Mouse (Mus musculus): Measurements from ENCODE around the gene Astn2.

GRCm38 (mm10) chr4:65604504-65605150, 799.8 kb downstream of the Astn2 start, which contains the start of gene Trim32:
- no peak for TF ChIP-seq CTCF (IDR thresholded peaks at IDR 0.05; ENCODE audit: low read depth, low read length)
- peak; percentile 44; the same call in 1 of the 2 replicates for TF ChIP-seq POLR2A (IDR thresholded peaks at IDR 0.05; ENCODE audit: extremely low read depth, insufficient read depth, low read length)

All from liver, adult 2 months (tissue).